Mouse (Mus musculus): ENCODE measurements around the gene Stx19.

GRCm38 (mm10) chr16:62813790-62814189 is 686 bp upstream of the Stx19 start:
- TF ChIP-seq POLR2A (IDR thresholded peaks at IDR 0.05; ENCODE audit: borderline replicate concordance, extremely low read depth, insufficient read depth, insufficient read length, poor library complexity, severe bottlenecking) (no peak), CTCF (IDR thresholded peaks at IDR 0.05; ENCODE audit: borderline replicate concordance, extremely low read depth, insufficient read depth, insufficient read length) (no peak)

All from brain, embryonic 14.5 days (tissue).